Mouse (Mus musculus): ENCODE results near the gene Vrk3. TPM values are rescaled to one million over a fixed set of nuclear protein-coding genes. Genes with fewer than 3 reads are reported as not detected.

The Vrk3 gene
- 27.0 TPM for polyA plus RNA-seq (2014; fragmentation: Illumina TruSeq; extraction: RNeasy Lipid Tissue Mini Kit (QIAGEN cat#74804); ENCODE audit: low read depth, low replicate concordance)

DNA sequence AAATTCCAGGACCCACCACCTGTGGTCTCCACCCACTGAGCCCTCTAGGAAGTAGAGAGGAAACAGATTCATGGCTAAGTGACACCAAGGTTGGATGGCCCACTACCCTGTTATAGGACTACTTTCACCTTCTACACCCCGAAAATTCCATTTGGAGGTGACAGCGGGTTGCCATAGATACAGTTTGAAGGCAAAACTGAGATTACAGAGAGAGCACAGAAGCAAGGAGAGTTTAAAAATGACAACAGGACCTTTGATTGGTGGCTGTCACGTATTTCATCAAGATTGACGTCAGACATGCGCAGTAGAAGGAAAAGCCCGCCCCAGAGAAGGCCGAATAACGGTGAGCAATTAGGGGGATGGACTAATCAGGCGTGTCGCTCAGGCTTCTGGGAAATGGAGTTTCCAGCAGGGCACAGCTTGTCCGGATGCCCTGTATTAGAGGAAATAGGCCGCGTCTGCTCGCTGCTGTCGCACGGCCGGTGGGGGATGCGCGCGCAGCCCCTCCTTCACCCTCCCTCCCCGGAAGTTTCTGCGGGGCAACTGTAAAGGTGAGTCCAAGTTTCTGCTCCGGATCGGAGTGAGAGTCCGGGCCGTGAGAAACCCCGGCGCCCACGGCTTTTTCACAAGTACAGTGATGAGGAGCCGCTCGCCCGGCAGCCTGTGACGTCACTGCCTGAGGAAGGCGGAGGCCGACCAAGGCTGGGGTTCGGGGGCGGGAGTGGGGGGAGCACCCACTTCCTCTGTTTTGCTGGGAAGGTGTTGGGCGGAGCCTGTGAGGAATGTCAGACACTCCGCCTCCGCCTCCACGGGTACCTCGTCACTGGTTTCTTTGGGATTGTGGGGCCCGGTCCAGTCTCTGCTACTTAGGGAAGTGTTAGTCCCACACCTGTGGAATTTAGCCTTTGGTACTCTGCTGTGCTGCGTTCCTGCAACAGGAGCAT lies at the start of gene Vrk3:
Vrk3 (plus strand) TSS at position 313 of the 944 bp plus-strand sequence.

GRCm38 (mm10) chr7:44708574-44708973 lies 39.6 kb upstream of the Vrk3 start, which contains the start of gene Izumo2:
TSS of gene Izumo2 (plus strand) at chr7:44708742.

DNA sequence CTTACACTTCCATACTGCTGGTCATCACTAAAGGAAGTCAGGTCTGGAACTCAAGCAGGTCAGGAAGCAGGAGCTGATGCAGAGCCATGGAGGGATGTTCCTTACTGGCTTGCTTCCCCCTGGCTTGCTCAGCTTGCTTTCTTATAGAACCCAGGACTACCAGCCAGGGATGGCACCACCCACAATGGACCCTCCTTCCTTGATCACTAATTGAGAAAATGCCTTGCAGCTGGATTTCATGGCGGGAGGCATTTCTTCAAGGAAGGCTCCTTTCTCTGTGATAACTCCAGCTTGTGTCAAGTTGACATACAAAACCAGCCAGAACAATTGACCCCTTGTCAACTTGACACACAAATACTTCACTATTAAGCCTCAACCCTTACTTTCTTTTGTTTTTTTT lies 2.7 kb downstream of the Vrk3 start, which contains the start of gene Zfp473:
Zfp473 (minus strand) TSS at position 101 of the 400 bp plus-strand sequence.

GRCm38 (mm10) chr7:44815721-44816469 lies 67.7 kb downstream of the Vrk3 start, which contains the start of the genes Nup62 and Il4i1:
TSS of gene Nup62 (plus strand) at chr7:44816088.
TSS of gene Il4i1 (plus strand) at chr7:44816387.

DNA sequence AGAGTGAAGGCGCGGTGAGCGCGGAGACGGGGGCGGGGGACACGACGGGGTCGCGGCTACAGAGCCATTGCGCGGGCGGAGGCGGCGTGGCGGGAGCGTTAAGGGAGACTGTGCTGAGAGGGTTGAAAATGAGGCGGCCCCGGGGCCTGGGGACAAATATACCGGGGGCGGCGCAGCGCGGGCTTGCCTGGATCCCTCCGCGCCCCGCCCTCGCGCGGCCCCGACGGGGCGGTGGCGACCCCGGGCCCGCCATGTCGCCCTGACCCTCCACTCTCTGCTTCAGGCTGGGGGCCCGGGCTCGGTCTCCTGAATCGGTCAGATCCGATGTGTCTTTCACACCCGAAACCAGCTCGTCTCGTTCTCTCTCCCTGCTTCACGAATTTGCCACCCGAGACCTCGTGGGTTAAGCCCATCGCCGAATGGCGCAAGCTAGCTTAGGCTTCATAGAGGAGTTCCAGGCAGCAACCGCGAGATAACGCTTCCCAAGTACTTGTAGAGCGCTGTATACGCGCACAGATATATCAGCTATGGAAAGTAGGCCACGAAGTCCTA lies 68.3 kb downstream of the Vrk3 start, which contains the start of gene Atf5:
Atf5 (minus strand) TSS at position 189 of the 552 bp plus-strand sequence.

Other genes starting within 250 kb of the Vrk3 start
- gene Mybpc2, start 223.8 kb upstream of the Vrk3 start, polyA plus RNA-seq (2014; fragmentation: Illumina TruSeq; extraction: RNeasy Lipid Tissue Mini Kit (QIAGEN cat#74804); ENCODE audit: low read depth, low replicate concordance), result 13.4 TPM
- 0.31 TPM for gene Spib, start 216.3 kb upstream of the Vrk3 start, polyA plus RNA-seq (2014; fragmentation: Illumina TruSeq; extraction: RNeasy Lipid Tissue Mini Kit (QIAGEN cat#74804); ENCODE audit: low read depth, low replicate concordance)
- gene Pold1, start 199.6 kb upstream of the Vrk3 start, polyA plus RNA-seq (2014; fragmentation: Illumina TruSeq; extraction: RNeasy Lipid Tissue Mini Kit (QIAGEN cat#74804); ENCODE audit: low read depth, low replicate concordance), result 8.1 TPM
- gene Nr1h2, start 194.5 kb upstream of the Vrk3 start, polyA plus RNA-seq (2014; fragmentation: Illumina TruSeq; extraction: RNeasy Lipid Tissue Mini Kit (QIAGEN cat#74804); ENCODE audit: low read depth, low replicate concordance), result 66.6 TPM
- 0.68 TPM for gene Napsa, start 176.0 kb upstream of the Vrk3 start, polyA plus RNA-seq (2014; fragmentation: Illumina TruSeq; extraction: RNeasy Lipid Tissue Mini Kit (QIAGEN cat#74804); ENCODE audit: low read depth, low replicate concordance)
- gene Kcnc3, start 157.7 kb upstream of the Vrk3 start, polyA plus RNA-seq (2014; fragmentation: Illumina TruSeq; extraction: RNeasy Lipid Tissue Mini Kit (QIAGEN cat#74804); ENCODE audit: low read depth, low replicate concordance), result 2.5 TPM
- gene Myh14, start 77.6 kb upstream of the Vrk3 start, polyA plus RNA-seq (2014; fragmentation: Illumina TruSeq; extraction: RNeasy Lipid Tissue Mini Kit (QIAGEN cat#74804); ENCODE audit: low read depth, low replicate concordance), result 60.7 TPM
- gene Izumo2, start 39.7 kb upstream of the Vrk3 start, polyA plus RNA-seq (2014; fragmentation: Illumina TruSeq; extraction: RNeasy Lipid Tissue Mini Kit (QIAGEN cat#74804); ENCODE audit: low read depth, low replicate concordance), result not detected
- gene Zfp473, start 2.6 kb downstream of the Vrk3 start, polyA plus RNA-seq (2014; fragmentation: Illumina TruSeq; extraction: RNeasy Lipid Tissue Mini Kit (QIAGEN cat#74804); ENCODE audit: low read depth, low replicate concordance), result not detected
- gene Nup62, start 67.7 kb downstream of the Vrk3 start, polyA plus RNA-seq (2014; fragmentation: Illumina TruSeq; extraction: RNeasy Lipid Tissue Mini Kit (QIAGEN cat#74804); ENCODE audit: low read depth, low replicate concordance), result 26.2 TPM
- 0.26 TPM for gene Il4i1, start 68.0 kb downstream of the Vrk3 start, polyA plus RNA-seq (2014; fragmentation: Illumina TruSeq; extraction: RNeasy Lipid Tissue Mini Kit (QIAGEN cat#74804); ENCODE audit: low read depth, low replicate concordance)
- 50.1 TPM for gene Atf5, start 68.2 kb downstream of the Vrk3 start, polyA plus RNA-seq (2014; fragmentation: Illumina TruSeq; extraction: RNeasy Lipid Tissue Mini Kit (QIAGEN cat#74804); ENCODE audit: low read depth, low replicate concordance)
- gene Akt1s1, start 100.6 kb downstream of the Vrk3 start, polyA plus RNA-seq (2014; fragmentation: Illumina TruSeq; extraction: RNeasy Lipid Tissue Mini Kit (QIAGEN cat#74804); ENCODE audit: low read depth, low replicate concordance), result 55.0 TPM
- gene Tbc1d17, start 100.7 kb downstream of the Vrk3 start, polyA plus RNA-seq (2014; fragmentation: Illumina TruSeq; extraction: RNeasy Lipid Tissue Mini Kit (QIAGEN cat#74804); ENCODE audit: low read depth, low replicate concordance), result 44.5 TPM
- gene Pnkp, start 108.7 kb downstream of the Vrk3 start, polyA plus RNA-seq (2014; fragmentation: Illumina TruSeq; extraction: RNeasy Lipid Tissue Mini Kit (QIAGEN cat#74804); ENCODE audit: low read depth, low replicate concordance), result 19.7 TPM
- 169 TPM for gene Ptov1, start 121.4 kb downstream of the Vrk3 start, polyA plus RNA-seq (2014; fragmentation: Illumina TruSeq; extraction: RNeasy Lipid Tissue Mini Kit (QIAGEN cat#74804); ENCODE audit: low read depth, low replicate concordance)
- gene Med25, start 144.3 kb downstream of the Vrk3 start, polyA plus RNA-seq (2014; fragmentation: Illumina TruSeq; extraction: RNeasy Lipid Tissue Mini Kit (QIAGEN cat#74804); ENCODE audit: low read depth, low replicate concordance), result 74.0 TPM
- gene Fuz, start 147.7 kb downstream of the Vrk3 start, polyA plus RNA-seq (2014; fragmentation: Illumina TruSeq; extraction: RNeasy Lipid Tissue Mini Kit (QIAGEN cat#74804); ENCODE audit: low read depth, low replicate concordance), result 21.4 TPM
- gene Ap2a1, start 181.1 kb downstream of the Vrk3 start, polyA plus RNA-seq (2014; fragmentation: Illumina TruSeq; extraction: RNeasy Lipid Tissue Mini Kit (QIAGEN cat#74804); ENCODE audit: low read depth, low replicate concordance), result 41.3 TPM
- not detected for gene Tsks, start 194.8 kb downstream of the Vrk3 start, polyA plus RNA-seq (2014; fragmentation: Illumina TruSeq; extraction: RNeasy Lipid Tissue Mini Kit (QIAGEN cat#74804); ENCODE audit: low read depth, low replicate concordance)
- 3.6 TPM for gene Cpt1c, start 226.4 kb downstream of the Vrk3 start, polyA plus RNA-seq (2014; fragmentation: Illumina TruSeq; extraction: RNeasy Lipid Tissue Mini Kit (QIAGEN cat#74804); ENCODE audit: low read depth, low replicate concordance)
- gene Prmt1, start 238.2 kb downstream of the Vrk3 start, polyA plus RNA-seq (2014; fragmentation: Illumina TruSeq; extraction: RNeasy Lipid Tissue Mini Kit (QIAGEN cat#74804); ENCODE audit: low read depth, low replicate concordance), result 114 TPM
- gene Irf3, start 249.2 kb downstream of the Vrk3 start, polyA plus RNA-seq (2014; fragmentation: Illumina TruSeq; extraction: RNeasy Lipid Tissue Mini Kit (QIAGEN cat#74804); ENCODE audit: low read depth, low replicate concordance), result 72.3 TPM

All from heart, adult 10 weeks (tissue).